Mouse (Mus musculus) CH12.LX (cell line): Measurements from ENCODE around the gene Vps51.

Experiments
- CHD2 ChIP-seq: IDR thresholded peaks from 2 replicates; pipeline ENCODE4 v1.6.1; 2011; ENCODE audit warnings: low read length, improper control_type of control experiment
- CTCF ChIP-seq, 2 experiments: IDR thresholded peaks in 1 of 2; conservative IDR thresholded peaks in 1 of 2; 2 replicates each; pipeline ENCODE4 v1.5.1; 2011 to 2012; ENCODE audit warnings: low read depth in 2 of 2, low read length in 2 of 2, improper control_type of control experiment in 1 of 2, inconsistent platforms in 1 of 2, mild to moderate bottlenecking in 1 of 2, moderate library complexity in 1 of 2
- EP300 ChIP-seq: IDR thresholded peaks from 2 replicates; pipeline ENCODE4 v1.6.1; 2011; ENCODE audit warnings: low read length, improper control_type of control experiment
- HCFC1 ChIP-seq: IDR thresholded peaks from 2 replicates; pipeline ENCODE4 v1.6.1; 2012; ENCODE audit warnings: low read depth, mild to moderate bottlenecking, inconsistent platforms, low read length, improper control_type of control experiment
- JUN ChIP-seq: IDR thresholded peaks from 2 replicates; pipeline ENCODE4 v1.6.1; 2011; ENCODE audit warnings: low read depth, mild to moderate bottlenecking, low read length, improper control_type of control experiment, moderate library complexity; ENCODE audit not compliant: insufficient read depth
- KAT2A ChIP-seq: IDR thresholded peaks from 2 replicates; pipeline ENCODE4 v1.6.1; 2012; ENCODE audit warnings: low read length, improper control_type of control experiment, inconsistent platforms; ENCODE audit not compliant: insufficient replicate concordance
- MAX ChIP-seq: IDR thresholded peaks from 2 replicates; pipeline ENCODE4 v1.6.1; 2011; ENCODE audit warnings: low read length, improper control_type of control experiment
- NELFE ChIP-seq: IDR thresholded peaks from 2 replicates; pipeline ENCODE4 v1.6.1; 2011; ENCODE audit warnings: low read depth, low read length, improper control_type of control experiment
- POLR2A ChIP-seq: IDR thresholded peaks from 2 replicates; pipeline ENCODE4 v1.6.1; 2011; ENCODE audit warnings: low read depth, mild to moderate bottlenecking, improper control_type of control experiment, low read length
- POLR2AphosphoS2 ChIP-seq: IDR thresholded peaks from 2 replicates; pipeline ENCODE4 v1.6.1; 2011; ENCODE audit warnings: low read depth, low read length, improper control_type of control experiment
- RAD21 ChIP-seq: IDR thresholded peaks from 2 replicates; pipeline ENCODE4 v1.6.1; 2011; ENCODE audit warnings: low read depth, mild to moderate bottlenecking, low read length, improper control_type of control experiment, moderate library complexity
- RCOR1 ChIP-seq: conservative IDR thresholded peaks from 2 replicates; pipeline ENCODE4 v1.6.1; 2012; ENCODE audit warnings: low read depth, mild to moderate bottlenecking, inconsistent platforms, low read length, improper control_type of control experiment

- TF ChIP-seq NELFE (no peak), POLR2AphosphoS2 (no peak), RCOR1 (no peak), CHD2 (no peak), MAX (no peak), EP300 (no peak), POLR2A (no peak), CTCF (conservative IDR thresholded peaks at IDR 0.05 in 1 of 2, IDR thresholded peaks at IDR 0.05 in 1 of 2; ENCODE audit: low read depth in 2 of 2, low read length in 2 of 2) (no peak), HCFC1 (no peak), JUN (no peak), KAT2A (no peak), RAD21 (no peak)
Measured at GRCm38 (mm10) chr19:6097847-6098246, 20.8 kb upstream of the Vps51 start.
